Mouse (Mus musculus): ENCODE results near the gene Il9r. TPM values are rescaled to one million over a fixed set of nuclear protein-coding genes. Genes with fewer than 3 reads are reported as not detected.

Gene Il9r
- total and polyA plus RNA-seq, 2 experiments from 2014 or later: not detected

DNA sequence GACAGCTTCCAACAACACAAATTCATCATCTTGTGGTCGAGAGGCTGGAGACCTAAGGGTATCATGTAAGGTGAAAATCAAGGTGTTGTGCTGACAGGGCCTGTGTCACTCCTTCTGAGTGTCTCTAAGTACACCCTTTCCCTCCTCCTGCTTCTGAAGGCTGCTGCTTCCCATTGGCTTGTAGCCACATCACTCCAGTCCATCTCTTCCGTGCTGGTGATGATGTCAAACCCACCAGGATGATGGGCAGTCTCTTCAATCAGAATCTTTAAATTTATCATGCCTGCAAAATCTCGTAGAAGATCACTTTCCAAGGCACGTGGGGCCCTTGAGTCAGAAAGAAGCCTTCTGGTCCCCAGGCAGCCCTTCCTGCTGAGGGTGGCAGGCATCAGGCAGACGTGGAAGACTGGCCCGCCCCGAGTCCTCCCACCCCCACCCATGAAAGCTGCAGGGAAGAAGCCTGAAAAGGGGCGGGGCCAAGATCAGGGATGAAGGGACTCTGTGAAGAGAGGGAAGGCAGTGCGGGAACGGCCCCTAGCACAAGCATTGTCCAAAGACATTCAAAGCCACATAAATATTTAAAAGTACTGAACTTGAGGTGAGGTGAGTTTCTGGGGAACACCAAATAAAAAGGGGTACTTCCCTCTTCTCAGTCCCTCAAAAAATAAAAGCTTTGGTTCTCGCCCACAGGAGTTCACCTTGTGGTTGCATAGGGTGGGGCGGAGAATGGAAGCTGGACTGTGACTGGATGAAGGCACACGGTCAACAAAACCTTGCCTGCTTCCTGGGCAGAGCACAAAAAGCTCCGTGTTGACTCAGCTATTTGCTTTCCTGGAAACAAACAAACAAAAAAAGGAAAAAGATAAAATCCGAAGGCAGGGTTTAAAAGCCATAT, 62.1 kb downstream of the Il9r start:
- Histone ChIP-seq H3K9ac (replicated peaks; ENCODE audit: low read length, poor library complexity, severe bottlenecking) (no peak overlapping the region), H3K4me2 (ENCODE audit: low read depth, low read length, poor library complexity, severe bottlenecking) (no peak overlapping the region), H3K27me3 (ENCODE audit: insufficient read depth, low read length) (no peaks in the 10 kb centered on the region), H3K36me3 (ENCODE audit: insufficient read depth, low read length) (no peaks in the 10 kb centered on the region), H3K27ac (ENCODE audit: low read depth, low read length) (0 out of 2 replicates have a peak overlapping the region, but pooled peaks have one; percentile 43), H3K4me3 (ENCODE audit: low read depth, low read length) (no peak overlapping the region), H3K9me3 (ENCODE audit: low read length) (no peaks in the 10 kb centered on the region), H3K4me1 (ENCODE audit: insufficient read depth, low read length) (0 out of 2 replicates have a peak, but pooled peaks cover 7% of the 10 kb centered on the region)
- no peak for TF ChIP-seq CTCF (IDR thresholded peaks at IDR 0.05)
- DNase-seq (ENCODE audit: low spot score) (no peak), ATAC-seq (ENCODE audit: low FRiP score) (no peak)
- 21% methylated on average over 15 of the region's 15 CpGs for WGBS

Other genes with a start within 250 kb of the Il9r start
- gene 4930524B15Rik, start 234.7 kb downstream of the Il9r start, total RNA-seq (2014; rRNA removed): 0.94 TPM in 1 of 2 replicates, not detected in the other
- gene 4930524B15Rik, start 234.7 kb downstream of the Il9r start, polyA plus RNA-seq (2015; fragmentation: Nextera tagmentation; extraction: Ambion mirVana): 0.47 and 0.48 TPM in 2 replicates
- 1,042 and 1,173 TPM in 2 replicates for gene Nsg2, start 199.8 kb downstream of the Il9r start, total RNA-seq (2014; rRNA removed)
- 641 and 644 TPM in 2 replicates for gene Nsg2, start 199.8 kb downstream of the Il9r start, polyA plus RNA-seq (2015; fragmentation: Nextera tagmentation; extraction: Ambion mirVana)
- 13.3 and 23.6 TPM in 2 replicates for gene Snrnp25, start 5.1 kb upstream of the Il9r start, total RNA-seq (2014; rRNA removed)
- gene Snrnp25, start 5.1 kb upstream of the Il9r start, polyA plus RNA-seq (2015; fragmentation: Nextera tagmentation; extraction: Ambion mirVana): 47.8 and 48.9 TPM in 2 replicates
- 27.4 and 55.6 TPM in 2 replicates for gene Rhbdf1, start 22.0 kb upstream of the Il9r start, total RNA-seq (2014; rRNA removed)
- 17.6 and 21.0 TPM in 2 replicates for gene Rhbdf1, start 22.0 kb upstream of the Il9r start, polyA plus RNA-seq (2015; fragmentation: Nextera tagmentation; extraction: Ambion mirVana)
- 31.7 and 35.0 TPM in 2 replicates for gene Mpg, start 26.2 kb upstream of the Il9r start, total RNA-seq (2014; rRNA removed)
- 31.2 and 37.7 TPM in 2 replicates for gene Mpg, start 26.2 kb upstream of the Il9r start, polyA plus RNA-seq (2015; fragmentation: Nextera tagmentation; extraction: Ambion mirVana)
- 36.0 and 44.7 TPM in 2 replicates for gene Nprl3, start 67.4 kb upstream of the Il9r start, total RNA-seq (2014; rRNA removed)
- 35.3 and 38.6 TPM in 2 replicates for gene Nprl3, start 67.4 kb upstream of the Il9r start, polyA plus RNA-seq (2015; fragmentation: Nextera tagmentation; extraction: Ambion mirVana)
- 0.38 TPM in 1 of 2 replicates, not detected in the other for gene Hba-x, start 76.1 kb upstream of the Il9r start, total RNA-seq (2014; rRNA removed)
- gene Hba-x, start 76.1 kb upstream of the Il9r start, polyA plus RNA-seq (2015; fragmentation: Nextera tagmentation; extraction: Ambion mirVana): 0.49 TPM in 1 of 2 replicates, not detected in the other
- gene Hba-a1, start 83.2 kb upstream of the Il9r start, total RNA-seq (2014; rRNA removed): 562 and 930 TPM in 2 replicates
- 470 and 497 TPM in 2 replicates for gene Hba-a1, start 83.2 kb upstream of the Il9r start, polyA plus RNA-seq (2015; fragmentation: Nextera tagmentation; extraction: Ambion mirVana)
- 1.7 and 5.9 TPM in 2 replicates for gene Hbq1b, start 86.7 kb upstream of the Il9r start, total RNA-seq (2014; rRNA removed)
- gene Hbq1b, start 86.7 kb upstream of the Il9r start, polyA plus RNA-seq (2015; fragmentation: Nextera tagmentation; extraction: Ambion mirVana): 1.9 and 3.1 TPM in 2 replicates
- gene Hba-a2, start 96.2 kb upstream of the Il9r start, total RNA-seq (2014; rRNA removed): 1,333 and 2,070 TPM in 2 replicates
- gene Hba-a2, start 96.2 kb upstream of the Il9r start, polyA plus RNA-seq (2015; fragmentation: Nextera tagmentation; extraction: Ambion mirVana): 1,100 and 1,214 TPM in 2 replicates
- 3.2 and 3.6 TPM in 2 replicates for gene Hbq1a, start 99.8 kb upstream of the Il9r start, total RNA-seq (2014; rRNA removed)
- gene Hbq1a, start 99.8 kb upstream of the Il9r start, polyA plus RNA-seq (2015; fragmentation: Nextera tagmentation; extraction: Ambion mirVana): 2.7 and 2.8 TPM in 2 replicates
- 46.4 and 47.5 TPM in 2 replicates for gene Sh3pxd2b, start 147.5 kb upstream of the Il9r start, total RNA-seq (2014; rRNA removed)
- 8.6 and 8.7 TPM in 2 replicates for gene Sh3pxd2b, start 147.5 kb upstream of the Il9r start, polyA plus RNA-seq (2015; fragmentation: Nextera tagmentation; extraction: Ambion mirVana)

Data from midbrain, postnatal 0 days (tissue).